In genomic region chr2:73657151-73657550, GRCm38 (mm10) we compare ENCODE assay signal across 8 mouse cellular contexts.
DNase-seq lines count a peak whose midpoint lies in the region; ATAC-seq and TF ChIP-seq lines count a peak whose summit lies in the region.

No protein-coding gene starts in this region.

- 59% methylated on average over 7 of the region's 7 CpGs for WGBS in hindbrain, embryonic 13.5 days
- 74% methylated on average over 7 of the region's 7 CpGs for WGBS in hindbrain, embryonic 10.5 days
- WGBS in kidney, postnatal 0 days = 44% methylated on average over 7 of the region's 7 CpGs
- WGBS in lung, postnatal 0 days = 26% methylated on average over 7 of the region's 7 CpGs

- H3K36me3 ChIP-seq in hindbrain, embryonic 13.5 days = no peaks in the 10 kb centered on the region
- no peaks in the 10 kb centered on the region for H3K36me3 ChIP-seq in hindbrain, embryonic 10.5 days
- H3K36me3 ChIP-seq in kidney, postnatal 0 days (ENCODE audit: insufficient read depth, low read length) = no peaks in the 10 kb centered on the region
- H3K36me3 ChIP-seq in lung, postnatal 0 days (ENCODE audit: insufficient read depth, low read length) = no peaks in the 10 kb centered on the region

- H3K4me1 ChIP-seq in hindbrain, embryonic 13.5 days (replicated peaks) = peaks cover 38% of the 10 kb centered on the region
- H3K4me1 ChIP-seq in hindbrain, embryonic 10.5 days (replicated peaks) = peaks cover 27% of the 10 kb centered on the region
- H3K4me1 ChIP-seq in kidney, postnatal 0 days (replicated peaks; ENCODE audit: insufficient read depth, low read length) = peaks cover 4% of the 10 kb centered on the region
- H3K4me1 ChIP-seq in lung, postnatal 0 days (ENCODE audit: insufficient read depth, low read depth, low read length) = no peaks in the 10 kb centered on the region

- no peak overlapping the region for H3K9ac ChIP-seq in hindbrain, embryonic 13.5 days
- H3K9ac ChIP-seq in kidney, postnatal 0 days (ENCODE audit: low read depth, low read length) = no peak overlapping the region
- no peak overlapping the region for H3K9ac ChIP-seq in lung, postnatal 0 days (replicated peaks; ENCODE audit: low read depth)

- H3K27ac ChIP-seq in hindbrain, embryonic 13.5 days = 0 out of 2 replicates have a peak overlapping the region, but pooled peaks have one; percentile 20
- no peak overlapping the region for H3K27ac ChIP-seq in hindbrain, embryonic 10.5 days
- no peak overlapping the region for H3K27ac ChIP-seq in kidney, postnatal 0 days
- H3K27ac ChIP-seq in lung, postnatal 0 days (ENCODE audit: low read length) = peak overlapping the region; percentile 6; the same call in 1 of the 2 replicates

- no peak for TF ChIP-seq CTCF in kidney, postnatal 0 days (IDR thresholded peaks at IDR 0.05; ENCODE audit: low read depth)
- TF ChIP-seq CTCF in lung, postnatal 0 days (IDR thresholded peaks at IDR 0.05) = no peak

- H3K27me3 ChIP-seq in hindbrain, embryonic 13.5 days = no peaks in the 10 kb centered on the region
- H3K27me3 ChIP-seq in hindbrain, embryonic 10.5 days (ENCODE audit: insufficient read depth, poor library complexity, severe bottlenecking) = no peaks in the 10 kb centered on the region
- no peaks in the 10 kb centered on the region for H3K27me3 ChIP-seq in kidney, postnatal 0 days (ENCODE audit: insufficient read depth, low read length)
- no peaks in the 10 kb centered on the region for H3K27me3 ChIP-seq in lung, postnatal 0 days (replicated peaks; ENCODE audit: insufficient read depth, low read length)

- no peaks in the 10 kb centered on the region for H3K9me3 ChIP-seq in hindbrain, embryonic 13.5 days
- H3K9me3 ChIP-seq in hindbrain, embryonic 10.5 days = no peaks in the 10 kb centered on the region
- H3K9me3 ChIP-seq in kidney, postnatal 0 days (replicated peaks; ENCODE audit: low read length) = no peaks in the 10 kb centered on the region
- H3K9me3 ChIP-seq in lung, postnatal 0 days (ENCODE audit: low read length) = no peaks in the 10 kb centered on the region

- no peak for TF ChIP-seq EP300 in lung, postnatal 0 days (IDR thresholded peaks at IDR 0.05)

- H3K4me3 ChIP-seq in hindbrain, embryonic 13.5 days = no peak overlapping the region
- no peak overlapping the region for H3K4me3 ChIP-seq in hindbrain, embryonic 10.5 days
- H3K4me3 ChIP-seq in kidney, postnatal 0 days (replicated peaks; ENCODE audit: low read depth, low read length) = no peak overlapping the region
- no peak overlapping the region for H3K4me3 ChIP-seq in lung, postnatal 0 days (ENCODE audit: low read depth, low read length)

- ATAC-seq in hindbrain, embryonic 13.5 days (ENCODE audit: low FRiP score) = no peak
- no peak for ATAC-seq in kidney, postnatal 0 days (replicated peaks; ENCODE audit: low FRiP score, low read depth)
- peak; percentile 86 for ATAC-seq in lung, postnatal 0 days

- DNase-seq in hindbrain, embryonic 10.5 days (ENCODE audit: low spot score) = no peak
- DNase-seq in frontal cortex, postnatal 10 days (ENCODE audit: low spot score in 2 of 2) = peak; percentile 30 to 49
- peak; percentile 44 for DNase-seq in kidney, postnatal 0 days (ENCODE audit: low spot score)
- DNase-seq in lung, postnatal 0 days (ENCODE audit: low spot score) = peak; percentile 90
- DNase-seq in telencephalon, adult 2 months (ENCODE audit: low read depth, low spot score) = peak; percentile 84
- DNase-seq in thymus, postnatal 25 days = no peak
- DNase-seq in cerebellum, postnatal 36 days = no peak

- no peak overlapping the region for H3K4me2 ChIP-seq in hindbrain, embryonic 13.5 days
- no peak overlapping the region for H3K4me2 ChIP-seq in kidney, postnatal 0 days (ENCODE audit: low read length)
- H3K4me2 ChIP-seq in lung, postnatal 0 days (replicated peaks; ENCODE audit: low read depth, low read length) = peak overlapping the region; percentile 25; the same call in 1 of the 2 replicates

Comparison
In these comparisons a context has a peak if more than half of its experiments do, and no peak if none do; other contexts are left out.
1. H3K27ac ChIP-seq: peak in hindbrain, embryonic 13.5 days (single experiment) and lung, postnatal 0 days (single experiment); none in hindbrain, embryonic 10.5 days (single experiment) and kidney, postnatal 0 days (single experiment).
2. DNase-seq: peak in frontal cortex, postnatal 10 days (2 of 2), kidney, postnatal 0 days (single experiment), lung, postnatal 0 days (single experiment) and telencephalon, adult 2 months (single experiment); none in hindbrain, embryonic 10.5 days (single experiment), thymus, postnatal 25 days (single experiment) and cerebellum, postnatal 36 days (0 of 2).